Mouse (Mus musculus): ENCODE measurements around the gene Kdelc2.
A peak's percentile ranks its signal among the peaks of the same experiment; 100 is the strongest.

Gene Kdelc2

GRCm38 (mm10) chr9:53384873-53385272 is 1.0 kb downstream of the Kdelc2 start:
- peak in 1 of 2 experiments; percentile 36 for DNase-seq (ENCODE audit: low spot score in 2 of 2)

DNA sequence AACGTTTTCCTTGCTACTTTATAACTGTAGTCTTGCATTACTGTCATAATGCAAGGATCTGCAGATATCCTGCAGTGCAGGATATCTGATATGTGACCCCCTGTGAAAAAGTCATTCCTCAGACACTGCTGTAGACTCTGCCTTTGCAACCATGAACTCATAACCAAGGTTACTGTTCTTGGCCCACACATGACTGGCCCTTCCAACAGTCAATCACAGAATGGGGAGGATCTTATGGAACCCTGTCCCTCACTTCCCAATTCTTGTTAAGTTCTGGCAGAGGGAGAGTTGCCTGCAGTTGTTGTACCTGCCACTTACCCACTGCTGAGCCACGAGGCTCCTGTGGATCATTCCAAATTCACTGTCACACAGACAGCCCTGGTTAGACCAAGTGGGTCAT is 3.6 kb downstream of the Kdelc2 start:
- no peak for DNase-seq (ENCODE audit: low spot score in 2 of 2)

DNA sequence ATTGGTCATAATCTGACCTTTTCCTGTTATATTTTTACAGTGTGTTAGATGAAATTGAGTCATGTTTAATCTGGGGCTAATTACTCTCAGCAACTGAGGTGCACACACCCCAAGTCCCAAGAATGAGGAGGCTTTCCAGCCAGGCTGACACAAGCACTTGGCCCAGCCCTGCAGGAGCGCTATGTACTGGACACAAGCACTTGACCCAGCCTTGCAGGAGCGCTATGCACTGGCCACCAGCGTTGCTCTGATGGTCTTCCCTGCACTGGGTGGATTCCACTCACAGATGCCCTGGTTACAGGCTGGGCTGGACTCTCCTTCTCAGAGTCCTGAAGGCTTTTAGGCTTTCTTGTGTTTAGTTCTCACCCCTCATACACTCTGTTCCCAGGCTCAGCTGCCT is 5.3 kb downstream of the Kdelc2 start:
- DNase-seq (ENCODE audit: low spot score in 2 of 2): no peak

- DNase-seq (ENCODE audit: low spot score in 2 of 2): no peak
Observed at GRCm38 (mm10) chr9:53390136-53390535, 6.3 kb downstream of the Kdelc2 start.

DNA sequence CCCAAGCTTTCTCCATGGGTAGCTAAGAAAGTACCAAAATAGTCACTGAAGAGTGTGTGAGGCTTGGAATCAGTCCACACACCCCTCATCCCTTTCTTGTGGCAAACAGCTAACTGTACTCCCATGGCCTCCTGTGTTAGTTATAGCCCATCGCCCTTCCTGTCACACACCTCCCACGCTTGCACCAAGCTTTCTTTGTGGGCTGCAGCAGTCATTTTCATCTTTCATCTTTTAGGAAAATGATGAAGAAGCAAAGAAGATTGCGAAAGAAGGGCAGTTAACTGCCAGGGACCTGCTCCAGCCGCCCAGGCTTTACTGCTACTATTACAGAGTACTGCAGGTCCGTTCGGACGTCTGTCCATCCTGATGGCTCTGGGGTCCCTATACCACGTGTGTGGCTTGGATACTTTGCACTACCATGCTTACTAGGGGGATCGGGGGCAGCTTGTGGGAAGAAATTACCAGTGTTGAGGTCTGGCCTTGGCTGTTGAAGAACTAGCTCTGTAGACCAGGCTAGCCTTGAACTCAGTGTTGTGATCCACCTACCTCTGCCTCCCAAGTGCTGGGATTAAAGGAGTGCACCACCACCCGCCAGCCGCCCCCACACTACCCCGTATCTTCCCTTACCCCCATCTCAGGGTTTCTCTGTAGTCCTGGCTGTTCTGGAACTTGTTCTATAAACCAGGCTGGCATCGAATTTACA is 14.0 kb downstream of the Kdelc2 start:
- DNase-seq (ENCODE audit: low spot score in 2 of 2): no peak

DNA sequence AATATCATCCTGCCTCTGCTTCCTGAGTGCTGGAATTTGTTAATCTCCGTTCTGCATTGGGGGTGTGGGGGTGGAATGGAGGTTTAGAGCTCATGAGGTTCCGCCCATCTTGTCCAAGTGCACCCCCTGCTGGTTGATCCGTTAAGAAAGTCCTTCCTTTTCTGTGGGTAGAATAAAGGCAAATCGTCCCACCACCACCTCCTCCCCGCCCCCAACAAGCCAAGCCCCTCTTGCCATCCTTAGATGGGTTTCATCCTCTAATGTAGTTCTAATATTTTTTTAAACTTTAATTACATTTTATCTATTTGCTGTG is 14.5 kb downstream of the Kdelc2 start:
- peak in 1 of 2 experiments; percentile 58 for DNase-seq (ENCODE audit: low spot score in 2 of 2)

DNA sequence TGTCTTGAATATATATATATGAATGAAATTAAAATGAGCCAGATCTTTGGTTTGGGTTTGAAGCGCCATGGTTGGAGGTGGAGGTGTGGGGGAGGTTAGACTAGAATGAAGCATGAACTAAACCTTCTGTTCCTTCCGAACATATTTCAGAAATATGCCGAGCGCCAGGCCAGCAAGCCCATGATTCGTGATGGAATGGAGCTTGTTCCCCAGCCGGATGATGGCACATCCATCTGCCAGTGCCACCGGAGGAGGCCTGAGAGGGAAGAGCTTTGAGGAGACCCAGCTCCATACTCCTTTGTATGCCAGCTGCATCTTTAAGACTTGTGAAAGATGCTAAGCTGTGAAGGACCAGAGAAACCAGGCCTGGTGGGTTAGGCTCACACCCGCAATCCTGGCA is 15.7 kb downstream of the Kdelc2 start:
- DNase-seq (ENCODE audit: low spot score in 2 of 2): no peak

- DNase-seq (ENCODE audit: low spot score in 2 of 2): no peak
Observed at GRCm38 (mm10) chr9:53400696-53401095, 16.9 kb downstream of the Kdelc2 start.

- DNase-seq (ENCODE audit: low spot score in 2 of 2): no peak
Observed at GRCm38 (mm10) chr9:53401146-53401545, 17.3 kb downstream of the Kdelc2 start.

DNA sequence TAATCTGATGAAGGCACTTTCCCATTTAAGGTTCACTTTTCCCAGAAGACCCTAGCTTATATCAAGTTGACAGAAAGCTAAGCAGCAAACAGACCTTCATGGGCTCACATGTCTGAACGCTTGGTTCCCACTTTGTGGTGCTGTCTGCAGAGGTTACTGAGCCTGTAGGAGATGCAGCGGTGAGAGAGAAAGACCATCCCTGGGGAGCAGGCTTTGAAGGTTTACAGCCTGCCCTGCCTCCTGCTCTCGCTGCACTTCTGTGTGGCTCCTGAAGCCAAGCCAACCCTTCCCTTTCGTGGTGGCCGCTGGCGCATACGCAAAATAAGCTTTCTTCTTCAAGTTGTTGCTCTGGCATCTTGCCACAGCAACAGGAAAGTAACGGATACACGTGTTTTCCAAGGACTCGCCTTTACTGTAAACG is 18.5 kb downstream of the Kdelc2 start, which contains the start of gene 4930550C14Rik:
4930550C14Rik (plus strand) TSS at position 35 of the 421 bp plus-strand sequence.
- DNase-seq (ENCODE audit: low spot score in 2 of 2): peak; percentile 50 to 54

- no peak for DNase-seq (ENCODE audit: low spot score in 2 of 2)
Observed at GRCm38 (mm10) chr9:53402991-53403390, 19.2 kb downstream of the Kdelc2 start.

DNA sequence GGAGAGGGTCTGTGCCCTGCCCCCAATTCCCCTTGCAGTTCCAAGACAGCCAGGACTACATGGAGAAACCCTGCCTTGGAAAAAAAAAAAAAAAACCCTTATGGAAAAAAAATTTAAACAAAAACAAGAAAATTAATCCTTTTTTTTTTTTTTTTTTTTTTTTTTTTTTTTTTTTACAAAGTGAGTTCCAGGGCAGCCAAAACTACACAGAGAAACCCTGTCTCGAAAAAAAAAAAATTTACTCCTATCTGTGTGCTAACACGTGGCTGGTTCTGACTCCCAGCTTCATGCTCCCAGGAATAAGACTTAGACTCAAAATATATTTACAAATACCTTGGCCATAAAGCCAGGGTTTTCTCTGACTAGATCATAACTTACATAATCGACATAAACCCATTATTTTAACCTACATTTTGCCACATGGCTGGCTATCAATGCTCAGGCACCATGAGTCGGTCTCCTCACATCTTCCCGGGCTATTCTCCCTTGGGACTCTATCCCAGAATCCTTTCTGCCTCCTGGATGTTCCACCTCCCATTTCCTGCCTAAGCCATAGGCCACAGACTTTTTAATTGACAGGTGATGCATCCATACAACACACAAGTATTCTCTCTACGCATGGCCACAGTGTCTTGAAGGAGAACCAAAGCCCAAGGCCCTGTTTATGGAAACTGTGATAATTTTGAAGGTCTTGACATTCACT is 20.4 kb downstream of the Kdelc2 start:
- DNase-seq (ENCODE audit: low spot score in 2 of 2): no peak

GRCm38 (mm10) chr9:53404753-53405722 is 21.2 kb downstream of the Kdelc2 start:
- DNase-seq (ENCODE audit: low spot score in 2 of 2): peak; percentile 87 to 91

- no peak for DNase-seq (ENCODE audit: low spot score in 2 of 2)
Observed at GRCm38 (mm10) chr9:53408548-53408947, 24.7 kb downstream of the Kdelc2 start.

DNA sequence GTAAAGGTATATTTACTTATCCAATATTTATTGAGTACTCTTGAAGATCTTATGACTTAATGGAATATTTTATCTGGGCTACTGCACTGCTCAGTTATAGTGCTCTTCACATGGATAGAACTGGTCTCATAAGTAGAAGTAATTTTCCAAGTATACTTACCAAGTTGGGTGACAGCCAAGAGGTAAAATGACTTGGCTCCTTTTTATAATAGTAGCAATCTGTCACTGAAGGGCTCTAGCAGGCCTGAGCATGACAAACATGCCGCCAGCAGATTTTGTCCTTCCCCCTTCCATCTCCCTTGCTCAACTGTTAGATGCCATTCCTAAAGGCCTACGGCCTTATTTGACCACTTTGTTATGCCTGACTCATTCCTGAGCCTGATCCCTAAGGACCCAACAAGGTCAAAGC is 25.1 kb downstream of the Kdelc2 start:
- DNase-seq (ENCODE audit: low spot score in 2 of 2): no peak

- no peak for DNase-seq (ENCODE audit: low spot score in 2 of 2)
Observed at GRCm38 (mm10) chr9:53409427-53409826, 25.6 kb downstream of the Kdelc2 start.

GRCm38 (mm10) chr9:53422133-53422896 is 38.5 kb downstream of the Kdelc2 start:
- DNase-seq (ENCODE audit: low spot score in 2 of 2): no peak

DNA sequence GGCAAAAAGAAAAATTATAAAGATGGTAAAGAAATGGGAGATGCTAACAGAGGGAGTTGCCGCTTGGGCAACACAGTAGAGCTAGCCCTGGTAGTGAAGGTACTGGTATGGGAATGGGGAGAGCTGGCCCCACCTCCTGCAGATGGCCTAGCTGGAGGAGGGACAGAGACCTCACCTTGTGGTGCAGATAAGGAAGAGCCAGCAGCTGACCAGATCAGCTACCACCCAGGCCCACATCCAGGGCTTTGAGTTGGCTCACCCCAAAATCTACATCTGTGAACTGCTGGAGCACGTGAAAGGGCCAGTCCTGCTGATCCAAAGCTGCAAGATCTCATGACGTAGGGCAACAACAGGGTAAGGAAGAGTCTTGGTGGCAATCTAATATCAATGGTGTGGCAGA is 42.9 kb downstream of the Kdelc2 start:
- DNase-seq (ENCODE audit: low spot score in 2 of 2): no peak

DNA sequence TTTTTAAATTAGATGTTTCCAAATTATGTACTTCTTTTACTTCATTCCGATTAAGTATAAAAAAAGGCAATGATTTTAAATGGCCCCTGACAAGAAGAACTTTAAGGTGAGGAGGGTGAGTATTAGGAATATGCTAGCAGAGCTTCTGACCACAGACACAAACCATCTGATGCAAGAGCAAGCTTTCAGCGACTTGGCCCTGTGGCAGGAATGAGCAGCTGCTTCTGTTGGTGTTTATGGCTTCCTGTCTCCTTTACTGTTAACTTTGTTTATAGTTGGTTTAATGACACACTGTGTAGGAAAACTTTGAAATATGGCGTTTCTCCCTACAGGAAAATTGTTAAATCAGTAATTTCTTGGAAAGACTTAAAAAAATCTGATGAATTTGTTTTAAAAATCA is 43.8 kb downstream of the Kdelc2 start:
- DNase-seq (ENCODE audit: low spot score in 2 of 2): no peak

DNA sequence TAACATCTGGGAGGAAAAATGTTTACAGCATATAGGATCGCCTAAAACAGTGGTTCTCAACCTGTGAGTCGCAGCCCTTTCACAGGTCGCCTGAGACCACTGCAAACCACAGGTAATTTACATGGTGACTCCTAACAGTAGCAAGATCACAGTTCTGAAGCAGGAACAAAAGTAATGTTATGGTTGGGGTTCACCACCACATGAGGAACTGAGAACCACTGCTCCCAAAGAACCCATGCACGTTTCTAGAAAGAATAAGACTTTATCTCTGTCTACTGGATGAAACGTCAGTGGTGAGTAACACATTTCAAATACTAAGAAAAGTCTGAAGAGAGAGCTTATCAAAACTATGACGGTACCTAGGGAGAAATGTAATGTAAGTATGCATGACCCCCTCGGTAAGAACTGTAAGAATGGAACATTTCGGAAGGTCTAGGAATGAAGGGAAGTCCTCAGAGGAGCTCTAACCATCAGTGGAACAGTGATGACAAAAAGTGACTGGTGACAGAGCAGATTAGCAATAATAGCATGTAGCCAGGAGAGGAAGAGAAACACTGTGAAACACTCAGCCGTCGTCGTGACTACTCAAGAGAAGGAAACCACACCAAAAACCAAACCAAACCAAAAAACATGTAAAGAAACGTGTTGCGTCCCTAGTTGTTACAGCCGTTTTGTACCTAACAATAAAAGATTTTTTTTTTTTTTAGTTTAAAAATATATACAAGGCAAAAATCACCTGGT is 52.2 kb downstream of the Kdelc2 start:
- DNase-seq (ENCODE audit: low spot score in 2 of 2): no peak

DNA sequence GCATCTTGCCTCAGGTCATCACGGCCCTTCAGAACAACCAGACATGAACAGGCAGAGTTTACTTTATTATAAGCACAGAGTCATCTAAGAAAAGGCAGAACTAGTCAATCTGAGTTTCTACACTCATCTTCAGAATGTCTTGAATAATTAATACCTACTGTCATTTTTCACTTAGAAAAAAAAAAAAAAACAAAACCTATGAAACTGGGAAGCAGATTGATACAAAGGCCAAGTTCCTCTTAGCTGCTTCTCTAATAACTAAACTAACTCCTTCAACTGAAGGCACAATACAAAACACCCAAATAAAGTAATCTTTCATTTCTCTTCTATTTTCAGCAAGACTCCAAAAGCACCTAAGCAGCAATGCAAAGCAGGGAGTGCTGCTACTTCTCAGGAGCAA is 66.8 kb downstream of the Kdelc2 start:
- DNase-seq (ENCODE audit: low spot score in 2 of 2): no peak
